Mouse (Mus musculus): ENCODE measurements around the gene Gm49387.

DNA sequence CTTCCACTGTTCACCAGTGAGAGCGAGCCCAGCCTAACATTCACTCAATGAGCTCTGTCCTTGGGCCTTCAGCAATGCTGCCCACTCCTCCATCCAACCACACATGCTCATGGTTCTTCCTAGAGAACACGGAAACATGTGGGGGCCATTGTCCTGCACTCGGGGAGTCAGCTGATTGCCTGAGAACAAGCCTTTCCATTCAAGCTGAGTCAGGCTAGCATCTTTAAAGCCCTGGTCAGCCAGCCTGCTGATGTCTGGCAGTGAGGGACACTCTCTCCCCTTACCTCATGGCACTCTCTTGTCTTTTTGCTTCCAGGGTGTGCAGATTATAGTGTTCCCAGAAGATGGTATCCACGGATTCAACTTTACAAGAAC is 24.9 kb upstream of the Gm49387 start:
- no peak for TF ChIP-seq CTCF (IDR thresholded peaks at IDR 0.05; ENCODE audit: low read depth, low read length)
- no peak for TF ChIP-seq POLR2A (IDR thresholded peaks at IDR 0.05; ENCODE audit: borderline replicate concordance, low read depth, low read length)
